24 mouse cellular contexts compared by ENCODE assay signal in genomic region chr2:93412101-93412500, GRCm38 (mm10). TPM values are rescaled to one million over a fixed set of nuclear protein-coding genes. Genes with fewer than 3 reads are reported as not detected.
DNase-seq lines count a peak whose midpoint lies in the region; ATAC-seq lines count a peak whose summit lies in the region.
"Had no signal": no experiment of that assay in that cellular context is flagged by ENCODE, and none has a peak within 500 bp of the region (broad histone marks: within the 10 kb centered on the region; RNA-seq: fewer than 3 reads in every experiment).

No protein-coding gene starts in this region.

- H3K9ac ChIP-seq in embryonic facial prominence, embryonic 11.5 days (replicated peaks; ENCODE audit: low read length), result 0 out of 2 replicates have a peak overlapping the region, but pooled peaks have one; percentile 10
- H3K9ac ChIP-seq in midbrain, embryonic 15.5 days, result no peak overlapping the region
- H3K9ac ChIP-seq: liver, embryonic 14.5 days; midbrain, embryonic 13.5 days had no signal

- no peaks in the 10 kb centered on the region for H3K27me3 ChIP-seq in embryonic facial prominence, embryonic 11.5 days (ENCODE audit: control insufficient read depth, insufficient read depth, low read length)
- H3K27me3 ChIP-seq in embryonic facial prominence, embryonic 10.5 days (replicated peaks; ENCODE audit: low read depth, poor library complexity, severe bottlenecking), result peaks cover 24% of the 10 kb centered on the region
- peaks cover 4% of the 10 kb centered on the region; the same call in 1 of the 2 replicates for H3K27me3 ChIP-seq in midbrain, embryonic 15.5 days (replicated peaks)

- H3K27ac ChIP-seq in embryonic facial prominence, embryonic 11.5 days (replicated peaks; ENCODE audit: low read depth, low read length), result no peak overlapping the region
- H3K27ac ChIP-seq in embryonic facial prominence, embryonic 10.5 days (replicated peaks), result no peak overlapping the region
- H3K27ac ChIP-seq in midbrain, embryonic 15.5 days, result no peak overlapping the region
- H3K27ac ChIP-seq: heart, adult 2 months; left cerebral cortex, adult 2 months; liver, embryonic 14.5 days; midbrain, embryonic 13.5 days had no signal

- no peak for DNase-seq in embryonic facial prominence, embryonic 11.5 days (ENCODE audit: low spot score)
- no peak for DNase-seq in embryonic facial prominence, embryonic 10.5 days (ENCODE audit: low spot score)
- DNase-seq in kidney, postnatal 10 days, result peak; percentile 8
- no peak for DNase-seq in kidney, adult 18-20 months
- peak; percentile 18 for DNase-seq in thymus, postnatal 4 days
- DNase-seq in thymus, postnatal 10 days (ENCODE audit: low spot score in 2 of 2), result no peak
- DNase-seq in gastrocnemius, adult 8-10 months (ENCODE audit: low spot score in 2 of 2), result no peak
- DNase-seq: adrenal gland, postnatal 25 days; cerebellum, adult 11 months; cerebellum, postnatal 10 days; gastrocnemius, postnatal 25 days; heart, adult 2 months; heart, postnatal 36 days; kidney, postnatal 36 days; layer of hippocampus, adult 9-11 months; left cerebral cortex, postnatal 4 days; lung, postnatal 10 days; right cerebral cortex, postnatal 4 days; thymus, adult 2 months had no signal

- no peak for ATAC-seq in embryonic facial prominence, embryonic 11.5 days (replicated peaks; ENCODE audit: insufficient number of reproducible peaks, low FRiP score, low TSS enrichment, low read depth)
- ATAC-seq in midbrain, embryonic 15.5 days (replicated peaks), result no peak
- ATAC-seq: midbrain, embryonic 13.5 days had no signal

- no peaks in the 10 kb centered on the region for H3K9me3 ChIP-seq in embryonic facial prominence, embryonic 11.5 days (replicated peaks; ENCODE audit: control insufficient read depth, low read length)
- no peaks in the 10 kb centered on the region for H3K9me3 ChIP-seq in embryonic facial prominence, embryonic 10.5 days
- no peaks in the 10 kb centered on the region for H3K9me3 ChIP-seq in midbrain, embryonic 15.5 days
- H3K9me3 ChIP-seq: midbrain, embryonic 13.5 days had no signal

- 50% methylated on average over 4 of the region's 4 CpGs for WGBS in embryonic facial prominence, embryonic 11.5 days
- 57% methylated on average over 4 of the region's 4 CpGs for WGBS in embryonic facial prominence, embryonic 10.5 days
- 65% methylated on average over 4 of the region's 4 CpGs for whole genome bisulfite sequencing in midbrain, embryonic 15.5 days

- H3K36me3 ChIP-seq in embryonic facial prominence, embryonic 11.5 days (replicated peaks; ENCODE audit: control insufficient read depth, insufficient read depth, low read depth, low read length), result no peaks in the 10 kb centered on the region
- H3K36me3 ChIP-seq in embryonic facial prominence, embryonic 10.5 days (replicated peaks), result no peaks in the 10 kb centered on the region
- H3K36me3 ChIP-seq in midbrain, embryonic 15.5 days (replicated peaks), result no peaks in the 10 kb centered on the region
- H3K36me3 ChIP-seq: midbrain, embryonic 13.5 days had no signal

- H3K4me1 ChIP-seq in embryonic facial prominence, embryonic 11.5 days (ENCODE audit: control insufficient read depth, insufficient read depth, low read length), result no peaks in the 10 kb centered on the region; the same call in 1 of the 2 replicates
- peaks cover 24% of the 10 kb centered on the region for H3K4me1 ChIP-seq in embryonic facial prominence, embryonic 10.5 days
- H3K4me1 ChIP-seq in midbrain, embryonic 15.5 days, result peaks cover 4% of the 10 kb centered on the region

- H3K4me2 ChIP-seq in embryonic facial prominence, embryonic 11.5 days (ENCODE audit: low read depth, low read length), result no peak overlapping the region
- H3K4me2 ChIP-seq in midbrain, embryonic 15.5 days, result no peak overlapping the region
- H3K4me2 ChIP-seq: midbrain, embryonic 13.5 days had no signal

- H3K4me3 ChIP-seq in embryonic facial prominence, embryonic 11.5 days (ENCODE audit: low read depth, low read length), result no peak overlapping the region
- H3K4me3 ChIP-seq in embryonic facial prominence, embryonic 10.5 days, result no peak overlapping the region
- no peak overlapping the region for H3K4me3 ChIP-seq in midbrain, embryonic 15.5 days
- H3K4me3 ChIP-seq: heart, adult 2 months; left cerebral cortex, adult 2 months; midbrain, embryonic 13.5 days; myocyte had no signal

RNA-seq across cellular contexts. Expression of gene Cd82, which starts 50.8 kb away (rescaled TPM):
- polyA plus RNA-seq in embryonic facial prominence, embryonic 11.5 days (2014; fragmentation: Nextera tagmentation; extraction: Ambion mirVana), result 6.8 and 7.5 TPM in 2 replicates
- polyA plus RNA-seq in embryonic facial prominence, embryonic 10.5 days (2016; fragmentation: Nextera tagmentation; extraction: Ambion mirVana), result 5.2 and 7.3 TPM in 2 replicates
- 10 to 100 TPM in 1 of 4 experiments, 1 to 10 TPM in 3; 7.6 to 10.1 (median 9.8) TPM for total RNA-seq in gastrocnemius, adult 8-10 months (2022)
- polyA plus RNA-seq in midbrain, embryonic 15.5 days (2015; fragmentation: Nextera tagmentation; extraction: Ambion mirVana), result 22.1 and 24.8 TPM in 2 replicates

Comparison
In these comparisons a context has a peak if more than half of its experiments do, and no peak if none do; other contexts are left out.
1. DNase-seq: peak in kidney, postnatal 10 days (single experiment) and thymus, postnatal 4 days (single experiment); none in embryonic facial prominence, embryonic 11.5 days (single experiment), embryonic facial prominence, embryonic 10.5 days (single experiment), kidney, adult 18-20 months (single experiment), thymus, postnatal 10 days (0 of 2) and gastrocnemius, adult 8-10 months (0 of 2).